Mouse (Mus musculus) olfactory bulb, adult 2 months (tissue): ENCODE measurements around the gene Ctsh. TPM values are rescaled to one million over a fixed set of nuclear protein-coding genes. Genes with fewer than 3 reads are reported as not detected.

Source experiments
- H3K27ac ChIP-seq: fragments of 200-500 bp; 2 replicates; pipeline ENCODE4 v1.5.1; 2012; ENCODE audit warnings: low read depth, low read length; ENCODE audit not compliant: insufficient read depth
- H3K4me1 ChIP-seq: fragments of 200-500 bp; 2 replicates; pipeline ENCODE4 v1.6.1; 2012; ENCODE audit warnings: low read length; ENCODE audit not compliant: control insufficient read depth, insufficient read depth
- H3K4me3 ChIP-seq: fragments of 200-500 bp; 2 replicates; pipeline ENCODE4 v1.5.1; 2012; ENCODE audit warnings: mild to moderate bottlenecking, low read depth, low read length, moderate library complexity; ENCODE audit not compliant: insufficient read depth
- CTCF ChIP-seq: fragments of 200-500 bp; IDR thresholded peaks from 2 replicates; pipeline ENCODE4 v1.5.1; 2012; ENCODE audit warnings: low read depth, mild to moderate bottlenecking, low read length, moderate library complexity; ENCODE audit not compliant: insufficient read depth
- POLR2A ChIP-seq: fragments of 200-500 bp; IDR thresholded peaks from 2 replicates; pipeline ENCODE4 v1.6.1; 2012; ENCODE audit warnings: mild to moderate bottlenecking, low read depth, low read length, moderate library complexity; ENCODE audit not compliant: insufficient read depth
- WGBS: fragments of 180-500 bp; shearing (Covaris S2); methylation state at CpG from one replicate; pipeline ENCODE4 v1.1.7; 2018; 5-methylcytosine and 5-hydroxymethylcytosine counted together
- polyA plus RNA-seq: library from polyadenylated mRNA; stranded (reverse); fragments of >200 nt; gene quantifications from 2 replicates; pipeline ENCODE4 v1.2.4, GENCODE M21; 2012; ENCODE audit warnings: low replicate concordance; ENCODE audit not compliant: missing spikeins, insufficient read depth, insufficient read length

Gene Ctsh
- polyA plus RNA-seq, 1 experiment = not detected

DNA sequence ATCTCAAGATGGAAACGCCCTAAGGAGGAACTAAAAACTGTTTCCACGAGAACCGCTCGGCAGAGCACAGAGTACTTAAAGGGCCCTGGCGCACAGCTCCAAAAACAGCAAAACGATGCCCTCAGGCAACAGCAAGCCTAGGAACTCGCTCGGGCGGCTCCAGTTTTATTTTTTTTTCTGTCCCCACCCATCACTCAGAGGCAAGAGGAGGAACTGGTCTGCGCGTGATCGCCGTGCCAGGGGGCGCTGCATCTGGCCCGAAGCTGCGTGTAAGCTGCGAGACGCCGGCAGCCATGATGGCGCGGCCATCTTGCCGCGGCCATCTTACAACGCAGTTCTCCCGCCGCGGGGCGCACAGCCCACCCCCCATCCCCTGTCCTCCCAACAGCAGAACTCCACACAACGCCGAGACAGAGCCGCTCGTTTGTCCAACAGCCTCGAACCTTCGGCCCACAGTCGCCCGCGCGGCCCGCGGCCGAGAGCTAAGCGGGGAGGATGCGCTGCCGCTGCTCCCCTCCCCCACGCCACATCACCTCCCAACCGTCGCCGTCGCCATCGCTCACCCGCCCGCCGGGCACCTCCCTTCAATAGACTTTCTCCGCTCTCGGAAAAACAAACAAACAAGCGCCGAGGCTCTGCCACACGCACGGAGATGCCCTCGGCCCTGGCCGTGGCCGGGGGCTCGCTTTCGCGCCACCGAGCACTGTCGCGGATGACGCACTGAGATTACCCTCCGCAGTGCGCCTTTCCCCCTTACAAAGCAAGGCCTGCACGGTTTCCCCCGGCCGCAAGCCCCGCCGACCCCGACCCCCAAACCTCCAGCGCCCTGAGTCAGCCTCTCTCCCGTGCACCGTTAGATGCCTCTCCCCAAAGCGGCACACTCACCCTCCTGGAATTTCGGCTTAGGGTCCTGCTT, 60.0 kb downstream of the Ctsh start:
- no peak; the same call in 1 of the 2 replicates for TF ChIP-seq CTCF
- TF ChIP-seq POLR2A = no peak
- Histone ChIP-seq H3K4me1 (peaks cover 2% of the 10 kb centered on the region; the same call in 1 of the 2 replicates), H3K4me3 (peak overlapping the region; percentile 79), H3K27ac (peak overlapping the region; percentile 92)
- WGBS = under 1% methylated on average over 82 of the region's 82 CpGs

DNA sequence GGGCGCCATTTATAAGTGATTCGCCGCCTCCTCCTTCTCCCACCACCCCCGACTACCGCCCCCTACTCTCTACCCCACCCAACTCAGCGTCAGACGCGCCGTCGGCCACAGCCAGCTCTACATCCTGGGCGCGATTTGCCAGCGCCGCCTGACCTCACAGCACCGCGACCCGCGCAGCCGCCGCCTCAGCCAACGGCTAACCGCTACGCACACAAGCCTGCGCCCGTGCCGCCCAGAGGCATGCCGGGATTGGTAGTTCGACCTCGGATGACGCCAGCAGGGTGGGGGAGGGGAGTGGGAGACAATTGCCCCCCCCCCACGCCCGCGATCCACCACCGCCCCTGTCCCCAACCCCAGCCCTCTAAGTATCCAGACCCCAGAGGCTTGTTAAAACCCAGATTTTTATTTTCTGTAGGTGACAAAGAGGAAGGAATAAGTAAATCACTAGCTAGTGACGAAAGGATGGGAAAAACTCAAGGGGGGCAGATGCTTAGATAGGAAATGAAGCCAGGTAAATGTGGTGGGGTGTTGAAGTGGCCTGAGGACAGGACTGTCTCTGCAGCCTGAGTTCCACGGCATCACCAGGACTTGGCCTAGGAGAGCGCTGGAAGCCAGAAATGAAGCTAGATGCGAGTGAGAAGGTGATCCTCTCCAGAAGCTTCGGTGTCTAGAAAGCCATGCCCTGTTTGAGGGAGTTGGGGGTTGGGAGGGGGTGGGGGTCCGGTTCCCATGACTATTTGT, 60.8 kb downstream of the Ctsh start, which contains the start of gene Morf4l1:
Morf4l1 (minus strand) TSS at position 208 of the 741 bp plus-strand sequence.
- TF ChIP-seq CTCF (no peak), POLR2A (0 out of 2 replicates have a peak, but pooled peaks have one; percentile 11)
- Histone ChIP-seq H3K27ac (peak within 1 kb of the TSS; percentile 93), H3K4me1 (peaks cover 2% of the 10 kb centered on the region; the same call in 1 of the 2 replicates), H3K4me3 (peak within 1 kb of the TSS; percentile 79)
- under 1% methylated on average over 40 of the region's 40 CpGs for WGBS

DNA sequence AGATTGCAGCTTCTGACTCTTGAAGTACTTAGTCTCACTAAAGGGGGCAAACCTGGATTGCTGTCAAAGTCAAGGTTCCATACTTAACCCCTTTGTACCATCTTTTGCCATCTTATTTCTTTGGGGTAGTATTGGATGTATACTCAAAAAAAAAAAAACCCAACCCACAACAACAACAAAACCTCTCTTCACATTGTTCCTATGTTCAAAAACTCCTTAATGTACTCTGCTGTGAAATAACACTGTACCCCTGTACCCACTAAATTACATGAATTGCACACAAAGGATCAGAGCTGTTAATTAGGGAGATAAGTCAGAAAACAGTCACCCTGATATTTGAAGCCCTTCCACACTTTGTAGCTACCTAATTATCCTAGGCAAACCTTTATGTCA, 61.4 kb downstream of the Ctsh start:
- TF ChIP-seq CTCF (no peak), POLR2A (no peak)
- Histone ChIP-seq H3K4me3 (peak overlapping the region; percentile 78), H3K27ac (no peak overlapping the region), H3K4me1 (peaks cover under 1% of the 10 kb centered on the region; the same call in 1 of the 2 replicates)

DNA sequence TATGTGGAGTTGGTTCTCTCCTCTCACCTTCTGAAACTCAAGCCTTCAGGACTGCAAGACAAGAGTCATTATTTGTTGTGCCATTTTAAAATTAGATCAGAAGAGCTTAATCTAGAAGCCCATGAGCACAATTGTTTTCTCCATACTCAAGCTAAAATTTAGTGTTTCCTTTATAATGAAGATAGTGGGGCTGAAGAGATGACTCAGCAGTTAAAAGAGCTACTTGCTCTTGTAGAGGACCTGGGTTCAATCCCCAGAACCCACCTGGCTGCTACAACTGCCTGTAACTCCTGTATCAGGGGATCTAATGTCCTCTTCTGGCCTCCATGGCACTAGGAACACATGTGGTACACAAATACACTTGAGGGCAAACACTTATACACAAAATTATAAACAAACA, 63.3 kb downstream of the Ctsh start:
- Histone ChIP-seq H3K4me3 (no peak overlapping the region), H3K4me1 (no peaks in the 10 kb centered on the region), H3K27ac (no peak overlapping the region)
- TF ChIP-seq POLR2A = no peak
- TF ChIP-seq CTCF = no peak

DNA sequence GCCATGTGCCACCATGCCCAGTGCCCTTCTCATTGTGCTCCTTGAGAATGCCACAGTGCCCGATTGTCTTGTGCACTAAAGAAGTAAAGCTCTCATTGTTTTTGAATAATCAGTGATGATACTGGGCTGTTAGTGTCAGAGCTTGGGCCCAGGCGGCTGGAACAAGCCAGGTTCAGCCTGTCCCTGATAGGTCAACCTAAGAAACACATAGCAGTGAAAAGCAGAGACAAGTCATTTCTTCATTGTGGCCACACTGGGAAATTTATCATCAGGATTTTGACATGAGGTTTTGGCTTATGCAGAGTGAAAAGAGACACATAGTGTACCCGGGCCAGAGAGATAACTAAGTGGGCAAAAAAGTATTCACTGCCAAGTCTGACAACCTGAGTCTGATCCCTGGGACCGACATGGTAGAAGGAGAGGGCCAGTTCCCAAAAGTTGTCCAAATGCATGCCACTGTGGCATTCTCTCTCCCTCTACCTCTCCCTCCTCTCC, 68.3 kb downstream of the Ctsh start:
- 84% methylated on average over 4 of the region's 4 CpGs for WGBS
- Histone ChIP-seq H3K27ac (no peak overlapping the region), H3K4me1 (0 out of 2 replicates have a peak, but pooled peaks cover 3% of the 10 kb centered on the region), H3K4me3 (no peak overlapping the region)
- no peak for TF ChIP-seq CTCF
- no peak for TF ChIP-seq POLR2A

DNA sequence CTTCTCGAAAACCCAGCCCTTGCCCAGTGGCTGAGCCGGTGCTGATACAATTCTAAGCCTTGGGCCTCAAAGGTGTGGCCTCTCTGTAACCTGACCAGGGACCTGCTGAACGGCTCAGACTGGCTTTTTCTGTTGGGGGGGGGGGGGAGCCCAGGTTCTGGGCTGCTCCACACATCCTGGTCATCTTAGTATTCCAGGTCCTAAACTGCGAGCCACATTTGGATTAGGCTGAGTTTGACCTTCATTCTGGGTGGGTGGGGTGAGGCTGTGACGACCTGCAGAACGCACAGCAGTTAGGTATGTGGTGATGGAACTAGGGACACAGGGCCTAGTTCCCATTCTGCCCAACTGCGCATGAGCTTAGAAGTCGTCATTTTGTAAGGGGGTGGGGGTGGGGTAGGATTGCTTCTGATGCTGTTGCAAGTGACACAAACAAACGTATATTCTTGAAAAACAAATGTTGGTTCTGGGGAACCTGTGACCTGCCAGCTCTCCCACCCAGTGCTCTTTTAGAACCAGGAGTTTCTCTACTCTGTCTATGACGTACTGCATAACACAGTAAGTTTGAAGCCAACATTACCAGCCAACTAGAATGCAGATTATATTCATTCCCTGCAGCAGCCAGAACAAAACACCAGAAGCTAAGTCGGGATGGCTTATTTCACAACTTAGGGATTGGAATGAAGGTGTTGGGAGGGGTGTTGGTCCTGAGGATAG, 70.4 kb downstream of the Ctsh start:
- 54% methylated on average over 11 of the region's 11 CpGs for WGBS
- Histone ChIP-seq H3K4me3 (no peak overlapping the region), H3K4me1 (0 out of 2 replicates have a peak, but pooled peaks cover 3% of the 10 kb centered on the region), H3K27ac (no peak overlapping the region)
- TF ChIP-seq CTCF (no peak), POLR2A (no peak)

- WGBS = 20% methylated on average over 8 of the region's 8 CpGs
- no peak overlapping the region for H3K27ac ChIP-seq
- no peak overlapping the region for H3K4me3 ChIP-seq
- 0 out of 2 replicates have a peak, but pooled peaks cover 3% of the 10 kb centered on the region for H3K4me1 ChIP-seq
- TF ChIP-seq CTCF (no peak), POLR2A (no peak)
Measured at GRCm38 (mm10) chr9:90124873-90125245, 70.9 kb downstream of the Ctsh start.

Other genes starting within 250 kb of the Ctsh start
- not detected in 2 replicates for gene Rasgrf1, start 144.2 kb upstream of the Ctsh start, polyA plus RNA-seq
- gene Morf4l1, start 60.6 kb downstream of the Ctsh start, polyA plus RNA-seq = 261 and 289 TPM in 2 replicates
- gene Adamts7, start 108.9 kb downstream of the Ctsh start, polyA plus RNA-seq = not detected in 2 replicates
- not detected in 2 replicates for gene Tbc1d2b, start 216.7 kb downstream of the Ctsh start, polyA plus RNA-seq